8 mouse cellular contexts compared by ENCODE assay signal in genomic region chr11:82780134-82780533, GRCm38 (mm10). TPM values are rescaled to one million over a fixed set of nuclear protein-coding genes. Genes with fewer than 3 reads are reported as not detected.
A peak's percentile ranks its signal among the peaks of the same experiment; 100 is the strongest.
DNase-seq lines count a peak whose midpoint lies in the region; ATAC-seq and TF ChIP-seq lines count a peak whose summit lies in the region.

No protein-coding gene starts in this region.

- H3K4me1 ChIP-seq in kidney, embryonic 15.5 days, result peaks cover 17% of the 10 kb centered on the region
- H3K4me1 ChIP-seq in brown adipose tissue, adult 24 weeks (ENCODE audit: control insufficient read depth, insufficient read depth, insufficient read length, low read length), result peaks cover 4% of the 10 kb centered on the region; the same call in 1 of the 2 replicates
- H3K4me1 ChIP-seq in hindbrain, embryonic 16.5 days (ENCODE audit: control insufficient read depth, insufficient read depth, low read depth, low read length), result peaks cover 14% of the 10 kb centered on the region
- no peaks in the 10 kb centered on the region for H3K4me1 ChIP-seq in midbrain, postnatal 0 days (ENCODE audit: insufficient read depth, low read length)

- H3K27ac ChIP-seq in kidney, embryonic 15.5 days, result 0 out of 2 replicates have a peak overlapping the region, but pooled peaks have one; percentile 97
- no peak overlapping the region for H3K27ac ChIP-seq in brown adipose tissue, adult 24 weeks (replicated peaks; ENCODE audit: low read depth, low read length)
- H3K27ac ChIP-seq in hindbrain, embryonic 16.5 days (ENCODE audit: low read depth, low read length), result no peak overlapping the region
- no peak overlapping the region for H3K27ac ChIP-seq in midbrain, postnatal 0 days (ENCODE audit: low read depth, low read length)

- TF ChIP-seq CTCF in midbrain, postnatal 0 days (IDR thresholded peaks at IDR 0.05), result no peak

- WGBS in kidney, embryonic 15.5 days, result 44% methylated on average over 5 of the region's 5 CpGs
- 62% methylated on average over 5 of the region's 5 CpGs for WGBS in hindbrain, embryonic 16.5 days
- WGBS in midbrain, postnatal 0 days, result 60% methylated on average over 5 of the region's 5 CpGs

- peak overlapping the region; percentile 72 for H3K4me2 ChIP-seq in kidney, embryonic 15.5 days
- H3K4me2 ChIP-seq in hindbrain, embryonic 16.5 days (ENCODE audit: low read length), result peak overlapping the region; percentile 76
- H3K4me2 ChIP-seq in midbrain, postnatal 0 days (ENCODE audit: low read depth, low read length, poor library complexity, severe bottlenecking), result peak overlapping the region; percentile 69

- H3K9ac ChIP-seq in kidney, embryonic 15.5 days, result peak overlapping the region; percentile 94
- peak overlapping the region; percentile 98 for H3K9ac ChIP-seq in hindbrain, embryonic 16.5 days (ENCODE audit: low read depth, low read length)
- H3K9ac ChIP-seq in midbrain, postnatal 0 days (replicated peaks; ENCODE audit: low read length, poor library complexity, severe bottlenecking), result peak overlapping the region; percentile 85; the same call in 1 of the 2 replicates

- no peak for ATAC-seq in kidney, embryonic 15.5 days (replicated peaks; ENCODE audit: low FRiP score)
- no peak for ATAC-seq in hindbrain, embryonic 16.5 days
- no peak for ATAC-seq in midbrain, postnatal 0 days (ENCODE audit: low FRiP score)

- H3K36me3 ChIP-seq in kidney, embryonic 15.5 days, result peaks cover 20% of the 10 kb centered on the region
- H3K36me3 ChIP-seq in hindbrain, embryonic 16.5 days (ENCODE audit: control insufficient read depth, insufficient read depth, low read length), result peaks cover 9% of the 10 kb centered on the region
- H3K36me3 ChIP-seq in midbrain, postnatal 0 days (ENCODE audit: insufficient read depth, low read length), result peaks cover 13% of the 10 kb centered on the region

- no peaks in the 10 kb centered on the region for H3K9me3 ChIP-seq in kidney, embryonic 15.5 days (replicated peaks)
- H3K9me3 ChIP-seq in hindbrain, embryonic 16.5 days (ENCODE audit: control insufficient read depth, low read length), result no peaks in the 10 kb centered on the region
- H3K9me3 ChIP-seq in midbrain, postnatal 0 days (ENCODE audit: low read length), result no peaks in the 10 kb centered on the region

- peak overlapping the region; percentile 98 for H3K4me3 ChIP-seq in kidney, embryonic 15.5 days (replicated peaks)
- peak overlapping the region; percentile 98 for H3K4me3 ChIP-seq in brown adipose tissue, adult 24 weeks (ENCODE audit: insufficient read depth, low read depth, low read length)
- peak overlapping the region; percentile 93 for H3K4me3 ChIP-seq in hindbrain, embryonic 16.5 days (ENCODE audit: low read length)
- H3K4me3 ChIP-seq in midbrain, postnatal 0 days (ENCODE audit: low read depth, low read length), result peak overlapping the region; percentile 94

- no peaks in the 10 kb centered on the region for H3K27me3 ChIP-seq in kidney, embryonic 15.5 days
- no peaks in the 10 kb centered on the region for H3K27me3 ChIP-seq in hindbrain, embryonic 16.5 days (replicated peaks; ENCODE audit: control insufficient read depth, insufficient read depth, low read length)
- H3K27me3 ChIP-seq in midbrain, postnatal 0 days (ENCODE audit: insufficient read depth, low read length), result no peaks in the 10 kb centered on the region

- DNase-seq in kidney, postnatal 25 days, result no peak
- DNase-seq in midbrain, postnatal 0 days (ENCODE audit: low spot score), result no peak
- no peak for DNase-seq in right cerebral cortex, adult 18-20 months
- no peak for DNase-seq in kidney, adult 11 months
- no peak for DNase-seq in spleen, postnatal 36 days (ENCODE audit: low spot score in 2 of 2)

RNA-seq across cellular contexts. Expression of gene Lig3, which starts 0.8 kb away (rescaled TPM):
- polyA plus RNA-seq in kidney, embryonic 15.5 days (2015; fragmentation: Nextera tagmentation; extraction: Ambion mirVana), result 33.3 and 34.6 TPM in 2 replicates
- polyA plus RNA-seq in brown adipose tissue, adult 24 weeks (2012; ENCODE audit: insufficient read depth, insufficient read length, missing spikeins), result 3.7 and 5.2 TPM in 2 replicates
- 20.9 and 22.1 TPM in 2 replicates for polyA plus RNA-seq in hindbrain, embryonic 16.5 days (2015; fragmentation: Nextera tagmentation; extraction: Ambion mirVana)
- total RNA-seq in midbrain, postnatal 0 days (2014; rRNA removed), result 39.2 and 44.4 TPM in 2 replicates
- 14.2 and 16.4 TPM in 2 replicates for polyA plus RNA-seq in midbrain, postnatal 0 days (2015; fragmentation: Nextera tagmentation; extraction: Ambion mirVana)

RNA-seq across cellular contexts. Expression of gene Zfp830, which starts 16.0 kb away (rescaled TPM):
- polyA plus RNA-seq in kidney, embryonic 15.5 days (2015; fragmentation: Nextera tagmentation; extraction: Ambion mirVana), result 42.0 and 44.6 TPM in 2 replicates
- polyA plus RNA-seq in brown adipose tissue, adult 24 weeks (2012; ENCODE audit: insufficient read depth, insufficient read length, missing spikeins), result 7.2 and 9.5 TPM in 2 replicates
- polyA plus RNA-seq in hindbrain, embryonic 16.5 days (2015; fragmentation: Nextera tagmentation; extraction: Ambion mirVana), result 27.5 and 27.9 TPM in 2 replicates
- 15.7 and 18.7 TPM in 2 replicates for total RNA-seq in midbrain, postnatal 0 days (2014; rRNA removed)
- polyA plus RNA-seq in midbrain, postnatal 0 days (2015; fragmentation: Nextera tagmentation; extraction: Ambion mirVana), result 17.4 and 17.9 TPM in 2 replicates

RNA-seq across cellular contexts. Expression of gene Cct6b, which starts 16.0 kb away (rescaled TPM):
- 0.39 and 0.44 TPM in 2 replicates for polyA plus RNA-seq in kidney, embryonic 15.5 days (2015; fragmentation: Nextera tagmentation; extraction: Ambion mirVana)
- polyA plus RNA-seq in brown adipose tissue, adult 24 weeks (2012; ENCODE audit: insufficient read depth, insufficient read length, missing spikeins), result 0.58 and 0.91 TPM in 2 replicates
- polyA plus RNA-seq in hindbrain, embryonic 16.5 days (2015; fragmentation: Nextera tagmentation; extraction: Ambion mirVana), result 0.20 and 0.49 TPM in 2 replicates
- 0.24 TPM in 1 of 2 replicates, not detected in the other for total RNA-seq in midbrain, postnatal 0 days (2014; rRNA removed)
- 0.25 and 0.44 TPM in 2 replicates for polyA plus RNA-seq in midbrain, postnatal 0 days (2015; fragmentation: Nextera tagmentation; extraction: Ambion mirVana)
